Mouse (Mus musculus) ES-Bruce4 (cell line): ENCODE data around the gene Cxcl17.

Experiments
- CTCF ChIP-seq: IDR thresholded peaks from one replicate; pipeline ENCODE4 v1.8.1; 2011; ENCODE audit warnings: low read depth, low read length
- EP300 ChIP-seq: IDR thresholded peaks from 2 replicates; pipeline ENCODE4 v1.6.1; 2011; ENCODE audit warnings: low read depth, low read length; ENCODE audit not compliant: insufficient read depth
- POLR2A ChIP-seq: IDR thresholded peaks from one replicate; pipeline ENCODE4 v1.8.1; 2011; ENCODE audit warnings: low read length; ENCODE audit not compliant: insufficient read depth

DNA sequence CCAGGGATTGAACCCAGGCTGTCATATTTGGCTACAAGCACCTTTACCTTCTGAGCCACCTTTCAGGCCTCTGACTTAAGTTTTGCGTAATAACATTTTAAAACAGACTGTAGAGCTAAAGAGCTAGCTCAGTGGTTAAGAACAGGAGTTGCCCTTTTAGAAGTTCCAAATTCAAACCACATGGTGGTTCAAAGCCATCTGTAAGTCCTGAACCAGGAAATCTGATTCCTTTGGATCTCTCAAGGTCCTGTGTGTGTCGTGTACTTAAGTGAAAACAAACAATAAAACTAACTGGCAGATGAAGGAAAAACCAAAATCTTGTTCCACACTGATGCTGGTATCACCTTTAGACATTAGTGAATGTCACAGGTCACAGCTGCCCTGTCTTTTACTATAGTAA is 11.1 kb downstream of the Cxcl17 start:
- TF ChIP-seq EP300, result no peak
- no peak for TF ChIP-seq CTCF
- no peak for TF ChIP-seq POLR2A
